Mouse (Mus musculus): Measurements from ENCODE around the gene Ogfod3.

DNA sequence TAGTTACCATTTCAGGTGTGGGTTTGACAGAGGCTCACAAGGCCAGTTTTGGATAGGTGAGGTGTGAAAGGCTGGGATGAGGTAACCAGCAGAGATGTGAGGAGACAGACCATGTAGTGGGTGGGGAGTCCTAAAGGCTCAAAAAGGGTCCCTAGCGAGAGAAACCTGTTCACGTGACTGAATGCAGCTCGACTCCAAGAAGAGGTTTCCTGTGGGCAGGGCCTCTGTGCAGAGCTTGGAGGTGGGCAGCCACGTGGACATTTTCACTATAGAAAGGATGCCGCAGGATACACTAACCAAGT is 701 bp downstream of the Ogfod3 start:
- no peak; the same call in 1 of the 2 replicates for TF ChIP-seq SIN3A (IDR thresholded peaks at IDR 0.05; ENCODE audit: low read length)
- no peak for TF ChIP-seq CHD1 (IDR thresholded peaks at IDR 0.05; ENCODE audit: low read depth, low read length)
